Mouse (Mus musculus) mesoderm, embryonic 11.5 days (tissue): Measurements from ENCODE around the gene Vps11.
"Not testable (repeated sequence)": the region's sequence is repeated elsewhere in the genome, so short reads cannot be mapped to it uniquely, and the experiment has no call there.

Experiments
- DNase-seq: peaks from one replicate; pipeline ENCODE4 v3.0.0-alpha.2; 2012; ENCODE audit warnings: low read depth, low spot score

Vps11 gene

DNA sequence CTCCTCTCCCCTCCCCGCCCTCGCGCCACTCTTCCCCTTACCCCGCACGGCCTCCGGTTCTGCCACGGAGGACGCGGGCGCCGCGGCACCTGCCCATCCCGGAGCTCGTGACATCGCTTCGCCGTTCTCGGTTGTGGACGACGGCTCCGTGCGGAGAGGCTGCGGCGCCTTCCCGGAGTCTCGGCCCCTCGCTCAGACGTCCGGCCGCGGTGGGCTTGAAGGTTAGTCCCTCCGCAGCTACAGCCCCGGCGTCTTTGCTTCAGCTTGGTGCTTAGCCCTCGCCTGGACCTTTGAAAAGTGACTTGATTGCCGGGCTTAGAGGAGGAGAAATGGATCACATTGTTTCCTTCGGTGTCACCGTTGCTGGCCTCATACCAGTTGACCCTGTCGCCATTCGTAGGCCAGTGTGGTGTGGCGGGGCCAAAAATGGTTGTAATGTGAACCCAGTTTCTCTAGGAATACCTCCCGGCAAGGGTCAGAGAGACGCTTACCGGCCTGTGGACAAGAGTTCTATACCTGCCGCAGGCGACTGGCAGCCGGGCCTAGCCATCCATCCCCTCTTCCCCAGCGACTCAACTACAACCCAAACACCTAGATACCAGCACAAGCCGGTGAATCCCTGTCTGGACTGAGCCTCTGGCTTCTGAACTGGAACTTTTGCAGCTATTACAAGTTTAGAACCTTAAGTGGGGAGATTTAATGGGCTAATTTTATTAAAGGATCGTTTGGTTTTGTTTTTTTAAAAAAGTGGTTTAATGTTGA, 26.0 kb downstream of the Vps11 start:
- DNase-seq, result peak; percentile 36

DNA sequence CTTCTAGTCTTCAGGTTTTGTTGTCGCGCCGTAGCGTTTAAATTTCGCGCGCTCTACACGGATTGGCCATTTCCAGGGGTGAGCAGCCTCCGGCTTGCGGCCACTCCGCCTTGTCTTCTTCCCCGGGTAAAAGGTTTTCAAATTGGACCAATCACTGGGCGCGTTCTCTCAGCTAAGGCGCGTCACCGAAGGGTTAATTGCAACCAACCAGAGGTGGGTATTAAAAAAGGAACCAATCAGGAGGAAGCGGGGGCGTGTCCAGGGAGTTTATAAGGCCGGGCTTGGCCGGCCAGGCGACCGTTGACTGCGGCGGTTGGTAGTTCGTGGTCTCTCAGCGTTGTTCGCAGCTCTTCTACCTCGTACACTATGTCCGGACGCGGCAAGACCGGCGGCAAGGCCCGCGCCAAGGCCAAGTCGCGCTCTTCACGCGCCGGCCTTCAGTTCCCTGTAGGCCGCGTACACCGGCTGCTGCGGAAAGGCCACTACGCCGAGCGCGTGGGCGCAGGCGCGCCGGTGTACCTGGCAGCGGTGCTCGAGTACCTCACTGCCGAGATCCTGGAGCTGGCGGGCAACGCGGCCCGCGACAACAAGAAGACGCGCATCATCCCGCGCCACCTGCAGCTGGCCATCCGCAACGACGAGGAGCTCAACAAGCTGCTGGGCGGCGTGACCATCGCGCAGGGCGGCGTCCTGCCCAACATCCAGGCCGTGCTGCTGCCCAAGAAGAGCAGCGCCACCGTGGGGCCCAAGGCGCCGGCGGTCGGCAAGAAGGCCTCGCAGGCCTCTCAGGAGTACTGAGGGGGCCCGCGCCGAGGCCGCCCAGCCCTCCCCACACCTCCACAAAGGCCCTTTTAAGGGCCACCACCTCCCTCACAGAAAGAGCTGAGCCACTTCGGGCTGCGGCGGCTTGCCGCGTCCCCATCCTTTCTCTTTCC, 26.8 kb downstream of the Vps11 start, which contains the start of gene H2afx:
TSS of gene H2afx (plus strand) at position 299 of the 935 bp plus-strand sequence.
- DNase-seq, result peak; percentile 100

- no peak for DNase-seq
Observed at GRCm38 (mm10) chr9:44332918-44333638, 28.4 kb downstream of the Vps11 start.

- no peak for DNase-seq
Observed at GRCm38 (mm10) chr9:44330736-44331135, 30.7 kb downstream of the Vps11 start.

DNA sequence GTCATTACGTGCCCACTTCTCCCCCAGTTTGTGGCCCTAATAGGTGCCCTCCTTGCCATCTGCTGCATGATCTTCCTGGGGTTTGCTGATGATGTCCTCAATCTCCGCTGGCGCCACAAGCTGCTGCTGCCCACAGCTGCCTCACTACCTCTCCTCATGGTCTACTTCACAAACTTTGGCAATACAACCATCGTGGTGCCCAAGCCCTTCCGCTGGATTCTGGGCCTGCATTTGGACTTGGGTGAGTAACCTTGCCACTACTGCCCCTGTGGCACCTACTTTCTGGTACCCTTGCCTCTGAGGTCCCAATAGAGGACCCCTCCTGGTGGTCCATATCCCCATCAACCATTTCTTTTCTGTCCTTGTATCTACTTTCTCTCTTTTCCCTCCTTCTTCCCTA, 33.5 kb downstream of the Vps11 start:
- no peak for DNase-seq

DNA sequence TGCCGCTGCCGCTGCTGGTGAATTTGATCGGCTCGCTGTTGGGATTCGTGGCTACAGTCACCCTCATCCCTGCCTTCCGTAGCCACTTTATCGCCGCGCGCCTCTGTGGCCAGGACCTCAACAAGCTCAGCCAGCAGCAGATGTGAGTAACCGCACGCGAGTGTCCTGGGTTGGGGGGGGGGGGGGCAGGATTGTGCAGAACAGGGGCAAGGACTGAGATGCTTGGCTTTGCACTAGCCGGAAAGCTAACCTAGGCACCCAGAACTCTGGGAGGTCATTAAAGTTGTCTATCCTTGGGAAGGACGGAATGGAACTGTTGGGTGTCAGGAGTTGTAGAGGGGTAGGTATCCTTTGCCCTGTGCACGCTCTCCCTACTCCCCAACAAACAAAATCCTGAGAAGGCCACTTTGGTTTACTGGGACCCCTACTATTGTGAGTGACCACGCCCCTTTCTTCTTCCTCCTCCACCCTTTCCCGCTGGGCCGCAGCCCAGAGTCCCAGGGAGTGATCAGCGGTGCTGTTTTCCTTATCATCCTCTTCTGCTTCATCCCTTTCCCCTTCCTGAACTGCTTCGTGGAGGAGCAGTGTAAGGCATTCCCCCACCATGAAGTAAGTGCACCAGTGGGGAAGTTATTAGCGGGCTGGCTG, 34.3 kb downstream of the Vps11 start:
- no peak for DNase-seq

GRCm38 (mm10) chr9:44326371-44327063, 35.0 kb downstream of the Vps11 start:
- peak; percentile 81 for DNase-seq

GRCm38 (mm10) chr9:44325768-44326370, 35.6 kb downstream of the Vps11 start, which contains the start of gene Dpagt1:
TSS of gene Dpagt1 (plus strand) at chr9:44326019.
- DNase-seq, result no peak

DNA sequence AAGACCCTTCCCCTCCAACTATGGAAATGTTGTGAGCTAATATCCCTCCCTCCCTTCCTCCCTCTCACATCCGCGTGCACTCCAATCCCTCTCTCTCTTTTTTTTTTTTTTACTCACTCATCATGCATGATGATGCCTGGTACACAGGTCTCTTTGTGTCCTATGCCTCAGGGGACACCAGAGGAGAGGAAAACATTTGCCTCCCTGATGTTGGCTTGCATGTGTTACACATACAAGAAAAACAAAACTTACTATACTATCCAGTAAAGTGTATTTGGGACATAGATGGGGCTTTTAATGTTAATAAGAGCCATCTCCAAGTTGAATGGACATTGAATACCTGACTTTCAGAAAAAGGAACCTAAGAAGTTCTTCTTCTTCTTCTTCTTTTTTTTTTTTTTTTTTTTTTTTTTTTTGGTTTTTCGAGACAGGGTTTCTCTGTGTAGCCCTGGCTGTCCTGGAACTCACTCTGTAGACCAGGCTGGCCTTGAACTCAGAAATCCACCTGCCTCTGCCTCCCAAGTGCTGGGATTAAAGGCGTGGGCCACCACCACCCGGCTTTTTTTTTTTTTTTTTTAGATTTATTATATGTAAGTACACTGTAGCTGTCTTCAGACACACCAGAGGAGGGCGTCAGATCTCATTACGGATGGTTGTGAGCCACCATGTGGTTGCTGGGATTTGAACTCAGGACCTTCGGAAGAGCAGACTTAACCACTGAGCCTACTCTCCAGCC, 36.3 kb downstream of the Vps11 start:
- DNase-seq, result not testable (repeated sequence)

DNA sequence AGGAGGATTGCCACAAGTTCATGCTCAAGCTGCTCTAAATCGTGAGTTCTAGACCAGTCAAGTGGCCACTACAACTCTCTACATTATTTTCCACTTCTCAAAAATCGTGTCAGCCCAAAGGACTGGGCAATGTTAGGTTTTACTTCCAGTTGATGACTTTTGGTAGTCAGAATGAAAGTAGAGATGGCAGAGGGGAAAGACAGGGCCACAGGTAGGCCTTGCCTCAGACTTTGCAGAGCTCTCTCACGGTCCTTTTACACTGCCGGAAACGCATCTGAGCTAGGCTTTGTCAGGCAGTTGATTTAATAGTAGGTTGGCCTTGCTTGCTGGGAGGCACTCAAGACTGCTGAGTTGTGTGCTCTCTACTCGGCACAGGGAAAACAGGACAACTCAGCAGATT, 37.3 kb downstream of the Vps11 start:
- no peak for DNase-seq

DNA sequence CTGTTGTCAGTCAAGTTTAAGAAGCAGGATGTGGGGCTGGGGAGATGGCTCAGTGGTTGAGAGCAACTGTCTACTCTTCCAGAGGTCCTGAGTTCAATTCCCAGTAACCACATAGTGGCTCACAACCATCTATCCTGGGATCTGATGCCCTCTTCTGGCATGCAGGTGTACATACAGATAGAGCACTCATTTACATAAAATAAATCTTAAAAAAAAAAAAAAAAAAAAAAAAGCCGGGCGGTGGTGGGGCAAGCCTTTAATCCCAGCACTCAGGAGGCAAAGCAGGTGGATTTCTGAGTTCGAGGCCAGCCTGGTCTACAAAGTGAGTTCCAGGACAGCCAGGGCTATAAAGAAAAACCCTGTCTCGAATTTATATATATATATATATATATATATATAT, 37.8 kb downstream of the Vps11 start:
- not testable (repeated sequence) for DNase-seq

DNA sequence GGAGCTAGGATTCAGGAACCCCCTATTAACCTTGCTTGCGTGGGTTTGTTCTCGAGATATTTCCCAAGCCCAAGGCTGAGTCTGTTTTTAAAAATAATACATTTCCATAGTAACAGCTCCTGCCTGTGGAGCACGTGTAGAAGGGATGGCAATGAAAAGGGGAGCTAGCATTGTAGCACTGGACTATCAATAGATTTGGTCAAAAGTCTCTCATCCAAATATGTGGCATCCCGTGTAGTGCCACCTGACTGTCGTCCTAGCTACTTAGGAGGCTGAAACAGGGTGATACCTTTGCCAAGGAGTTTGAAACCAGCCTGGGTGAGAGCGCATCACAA, 40.7 kb downstream of the Vps11 start:
- no peak for DNase-seq

DNA sequence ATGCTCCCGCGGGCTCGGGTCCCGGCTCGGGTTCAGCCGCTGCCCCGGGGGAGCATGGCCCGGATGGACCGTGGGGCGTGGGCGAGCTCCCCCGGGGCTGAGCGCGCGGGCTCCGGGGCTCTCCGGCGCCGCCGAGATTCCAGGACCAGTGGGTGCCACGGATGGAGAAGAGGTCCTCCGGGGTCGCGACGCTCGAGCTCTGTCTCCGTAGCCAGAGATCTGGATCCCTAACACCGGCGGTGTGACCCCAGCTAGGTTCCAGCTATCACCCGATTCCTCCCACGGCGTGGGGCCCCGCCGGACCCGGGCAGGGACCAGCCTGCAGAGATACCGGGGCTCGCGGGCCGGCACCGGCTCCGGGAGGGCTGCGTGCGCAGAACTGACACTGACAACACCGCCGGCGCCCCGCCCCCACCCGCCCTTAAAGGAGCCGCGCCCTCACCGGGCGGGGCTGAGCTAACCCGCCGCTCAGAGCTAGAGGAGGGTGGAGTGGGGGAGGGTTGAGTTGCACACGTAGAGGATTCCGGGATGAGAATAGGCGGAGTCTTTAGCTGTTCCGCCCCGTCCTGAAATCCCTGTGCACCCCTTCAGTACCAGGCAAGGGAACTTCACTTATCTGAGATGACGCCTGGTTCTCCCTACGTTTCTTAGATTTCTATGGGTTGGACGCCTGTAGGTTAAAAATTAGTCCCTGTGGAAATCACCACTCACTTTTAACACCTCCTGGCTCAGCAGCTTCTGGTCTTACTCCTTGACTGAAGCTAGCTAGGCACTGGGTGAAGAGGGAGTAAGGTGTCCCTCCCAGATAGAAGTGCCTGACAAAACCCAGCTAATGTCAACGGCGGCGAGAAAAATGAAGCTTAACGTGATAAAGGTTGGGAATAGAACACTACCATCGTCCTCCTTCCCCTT, 41.3 kb downstream of the Vps11 start, which contains the start of gene C2cd2l:
TSS of gene C2cd2l (minus strand) at position 399 of the 912 bp plus-strand sequence.
- peak; percentile 97 for DNase-seq

GRCm38 (mm10) chr9:44319105-44319886, 42.2 kb downstream of the Vps11 start:
- DNase-seq, result no peak

DNA sequence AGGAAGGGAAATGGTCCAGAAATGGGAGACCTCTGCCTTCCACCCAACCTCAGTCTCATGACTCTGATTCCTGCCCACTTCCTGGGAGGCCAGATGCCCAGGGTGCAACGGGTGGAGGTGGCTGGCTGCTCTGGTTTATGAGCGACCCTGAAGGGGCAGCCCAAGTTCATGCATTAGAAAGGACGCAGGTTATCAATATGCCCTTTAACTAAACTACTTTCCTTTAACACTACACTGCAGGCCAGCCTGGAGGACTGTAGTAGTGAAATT, 42.7 kb downstream of the Vps11 start:
- DNase-seq, result no peak

- DNase-seq, result no peak
Observed at GRCm38 (mm10) chr9:44318076-44318825, 43.2 kb downstream of the Vps11 start.

DNA sequence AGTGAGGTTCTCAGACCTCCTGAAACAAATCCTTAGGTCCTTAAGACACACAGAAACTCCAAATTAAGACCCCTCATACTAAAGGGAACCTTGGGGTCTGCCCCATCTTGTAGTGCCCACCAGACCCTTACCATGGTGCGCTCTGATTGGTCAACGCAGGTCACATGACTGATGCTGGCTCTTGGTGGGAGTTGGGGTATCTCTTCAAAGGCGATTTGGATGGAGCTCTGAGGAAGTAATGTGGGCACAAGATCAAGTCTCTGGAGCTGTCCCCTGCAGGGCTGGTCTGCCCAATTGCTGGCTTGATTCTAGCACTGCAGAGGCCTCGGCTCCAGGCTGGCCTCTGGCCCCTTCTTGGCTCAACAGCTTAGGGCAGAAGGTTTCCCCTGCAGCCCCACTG, 44.0 kb downstream of the Vps11 start:
- DNase-seq, result no peak
